Mouse (Mus musculus) midbrain, embryonic 10.5 days (tissue): ENCODE data around the gene Mcf2l. TPM values are rescaled to one million over a fixed set of nuclear protein-coding genes. Genes with fewer than 3 reads are reported as not detected.

ENCODE experiments used
- DNase-seq: peaks from one replicate; pipeline ENCODE4 v3.0.0-alpha.2; 2017; ENCODE audit warnings: low spot score
- H3K27ac ChIP-seq: fragments of 300-500 bp; sonication (generic); replicated peaks from 2 replicates; pipeline ENCODE4 v1.5.1; 2016; ENCODE audit warnings: mild to moderate bottlenecking
- H3K27me3 ChIP-seq: fragments of 300-500 bp; sonication (generic); 2 replicates; pipeline ENCODE4 v1.6.1; 2016; ENCODE audit warnings: low read depth, mild to moderate bottlenecking; ENCODE audit not compliant: poor library complexity, severe bottlenecking
- H3K36me3 ChIP-seq: fragments of 300-500 bp; sonication (generic); 2 replicates; pipeline ENCODE4 v1.6.1; 2016; ENCODE audit warnings: mild to moderate bottlenecking, moderate library complexity
- H3K4me1 ChIP-seq: fragments of 300-500 bp; sonication (generic); 2 replicates; pipeline ENCODE4 v1.6.1; 2016
- H3K4me3 ChIP-seq: fragments of 300-500 bp; sonication (generic); 2 replicates; pipeline ENCODE4 v1.5.1; 2016; ENCODE audit warnings: mild to moderate bottlenecking, moderate library complexity
- H3K9me3 ChIP-seq: fragments of 300-500 bp; sonication (generic); replicated peaks from 2 replicates; pipeline ENCODE4 v1.6.1; 2016; ENCODE audit warnings: mild to moderate bottlenecking
- WGBS: fragments of 180-500 bp; shearing (Covaris S2); methylation state at CpG from one replicate; pipeline ENCODE4 v1.1.7; 2016; 5-methylcytosine and 5-hydroxymethylcytosine counted together
- polyA plus RNA-seq: library from polyadenylated mRNA; unstranded; fragments of >200 nt; fragmentation: Nextera tagmentation; extraction: Ambion mirVana; gene quantifications from 2 replicates; pipeline ENCODE4 v1.2.1, GENCODE M21; 2016

Gene Mcf2l
- polyA plus RNA-seq, 1 experiment from 2014 or later = 26.4 TPM

GRCm38 (mm10) chr8:12925941-12926381 is 52.4 kb downstream of the Mcf2l start:
- peak; percentile 18 for DNase-seq
- H3K4me3 ChIP-seq = no peak overlapping the region
- H3K9me3 ChIP-seq = no peaks in the 10 kb centered on the region
- H3K27ac ChIP-seq = 0 out of 2 replicates have a peak overlapping the region, but pooled peaks have one; percentile 5
- WGBS = 72% methylated on average over 13 of the region's 13 CpGs
- no peaks in the 10 kb centered on the region for H3K27me3 ChIP-seq
- H3K36me3 ChIP-seq = no peaks in the 10 kb centered on the region
- H3K4me1 ChIP-seq = peaks cover 42% of the 10 kb centered on the region

GRCm38 (mm10) chr8:12927204-12927983 is 53.8 kb downstream of the Mcf2l start:
- WGBS = 62% methylated on average over 7 of the region's 7 CpGs
- no peak overlapping the region for H3K27ac ChIP-seq
- H3K36me3 ChIP-seq = no peaks in the 10 kb centered on the region
- H3K27me3 ChIP-seq = no peaks in the 10 kb centered on the region
- no peak overlapping the region for H3K4me3 ChIP-seq
- H3K4me1 ChIP-seq = peaks cover 52% of the 10 kb centered on the region
- H3K9me3 ChIP-seq = no peaks in the 10 kb centered on the region
- peak; percentile 62 for DNase-seq

GRCm38 (mm10) chr8:12928033-12928432 is 54.4 kb downstream of the Mcf2l start:
- WGBS = 93% methylated on average over 8 of the region's 8 CpGs
- Histone ChIP-seq H3K27ac (no peak overlapping the region), H3K4me1 (peaks cover 48% of the 10 kb centered on the region), H3K9me3 (no peaks in the 10 kb centered on the region), H3K27me3 (no peaks in the 10 kb centered on the region), H3K4me3 (no peak overlapping the region), H3K36me3 (no peaks in the 10 kb centered on the region)
- no peak for DNase-seq

- H3K27ac ChIP-seq = no peak overlapping the region
- H3K4me1 ChIP-seq = peaks cover 46% of the 10 kb centered on the region
- no peaks in the 10 kb centered on the region for H3K27me3 ChIP-seq
- H3K36me3 ChIP-seq = no peaks in the 10 kb centered on the region
- no peaks in the 10 kb centered on the region for H3K9me3 ChIP-seq
- H3K4me3 ChIP-seq = no peak overlapping the region
- 89% methylated on average over 5 of the region's 5 CpGs for WGBS
- no peak for DNase-seq
These were observed 55.3 kb downstream of the Mcf2l start for GRCm38 (mm10) chr8:12928931-12929330.

GRCm38 (mm10) chr8:12930290-12930689 is 56.7 kb downstream of the Mcf2l start:
- 0 out of 2 replicates have a peak overlapping the region, but pooled peaks have one; percentile 70 for H3K27ac ChIP-seq
- 64% methylated on average over 5 of the region's 5 CpGs for WGBS
- DNase-seq = no peak
- peaks cover 44% of the 10 kb centered on the region for H3K4me1 ChIP-seq
- no peak overlapping the region for H3K4me3 ChIP-seq
- H3K9me3 ChIP-seq = no peaks in the 10 kb centered on the region
- H3K27me3 ChIP-seq = no peaks in the 10 kb centered on the region
- H3K36me3 ChIP-seq = no peaks in the 10 kb centered on the region

- DNase-seq = no peak
- no peaks in the 10 kb centered on the region for H3K9me3 ChIP-seq
- WGBS = 73% methylated on average over 11 of the region's 11 CpGs
- H3K4me3 ChIP-seq = no peak overlapping the region
- H3K27ac ChIP-seq = peak overlapping the region; percentile 70
- H3K4me1 ChIP-seq = peaks cover 32% of the 10 kb centered on the region
- H3K36me3 ChIP-seq = no peaks in the 10 kb centered on the region
- H3K27me3 ChIP-seq = no peaks in the 10 kb centered on the region
These were observed 57.8 kb downstream of the Mcf2l start for GRCm38 (mm10) chr8:12931426-12931825.

- peak overlapping the region; percentile 70; the same call in 1 of the 2 replicates for H3K27ac ChIP-seq
These were observed 58.9 kb downstream of the Mcf2l start for GRCm38 (mm10) chr8:12932520-12932919.

GRCm38 (mm10) chr8:12933765-12934164 is 60.2 kb downstream of the Mcf2l start:
- Histone ChIP-seq H3K9me3 (no peaks in the 10 kb centered on the region), H3K4me1 (peaks cover 26% of the 10 kb centered on the region), H3K27ac (no peak overlapping the region), H3K36me3 (no peaks in the 10 kb centered on the region), H3K27me3 (no peaks in the 10 kb centered on the region), H3K4me3 (no peak overlapping the region)
- DNase-seq = no peak
- WGBS = 79% methylated on average over 3 of the region's 3 CpGs

More at GRCm38 (mm10) chr8:12932520-12932919, 58.9 kb downstream of the Mcf2l start:
- DNase-seq = no peak
- H3K36me3 ChIP-seq = no peaks in the 10 kb centered on the region
- 93% methylated on average over 8 of the region's 8 CpGs for WGBS
- H3K4me3 ChIP-seq = no peak overlapping the region
- H3K4me1 ChIP-seq = peaks cover 29% of the 10 kb centered on the region
- no peaks in the 10 kb centered on the region for H3K27me3 ChIP-seq
- H3K9me3 ChIP-seq = no peaks in the 10 kb centered on the region

GRCm38 (mm10) chr8:12934453-12935043 is 60.9 kb downstream of the Mcf2l start:
- Histone ChIP-seq H3K4me3 (no peak overlapping the region), H3K27me3 (no peaks in the 10 kb centered on the region), H3K4me1 (peaks cover 26% of the 10 kb centered on the region), H3K36me3 (no peaks in the 10 kb centered on the region), H3K9me3 (no peaks in the 10 kb centered on the region), H3K27ac (no peak overlapping the region)
- 78% methylated on average over 8 of the region's 8 CpGs for WGBS
- no peak for DNase-seq

GRCm38 (mm10) chr8:12940549-12940948 is 66.9 kb downstream of the Mcf2l start:
- peak overlapping the region; percentile 9; the same call in 1 of the 2 replicates for H3K27ac ChIP-seq
- DNase-seq = no peak
- H3K36me3 ChIP-seq = no peaks in the 10 kb centered on the region
- H3K27me3 ChIP-seq = no peaks in the 10 kb centered on the region
- WGBS = 91% methylated on average over 8 of the region's 8 CpGs
- peaks cover 21% of the 10 kb centered on the region for H3K4me1 ChIP-seq
- no peaks in the 10 kb centered on the region for H3K9me3 ChIP-seq
- no peak overlapping the region for H3K4me3 ChIP-seq

- no peaks in the 10 kb centered on the region for H3K36me3 ChIP-seq
- DNase-seq = no peak
- WGBS = 87% methylated on average over 10 of the region's 10 CpGs
- H3K4me1 ChIP-seq = peaks cover 25% of the 10 kb centered on the region
- no peaks in the 10 kb centered on the region for H3K9me3 ChIP-seq
- no peak overlapping the region for H3K4me3 ChIP-seq
- no peak overlapping the region for H3K27ac ChIP-seq
- H3K27me3 ChIP-seq = no peaks in the 10 kb centered on the region
These were observed 67.7 kb downstream of the Mcf2l start for GRCm38 (mm10) chr8:12941161-12941926.
